Mouse (Mus musculus) adrenal gland, postnatal 10 days (tissue): ENCODE results near the gene Gm20521. TPM values are rescaled to one million over a fixed set of nuclear protein-coding genes. Genes with fewer than 3 reads are reported as not detected.

Experiments used
- DNase-seq: peaks from one replicate; pipeline ENCODE4 v3.0.0; 2021; ENCODE audit warnings: mixed read lengths
- total RNA-seq, 2 experiments: library from RNA; stranded (reverse); gene quantifications; 2 replicates each; pipeline ENCODE4 v1.2.3; 2021

Gm20521 gene
- total RNA-seq, 2 experiments from 2014 or later, result 1.2 to 7.1 TPM

DNA sequence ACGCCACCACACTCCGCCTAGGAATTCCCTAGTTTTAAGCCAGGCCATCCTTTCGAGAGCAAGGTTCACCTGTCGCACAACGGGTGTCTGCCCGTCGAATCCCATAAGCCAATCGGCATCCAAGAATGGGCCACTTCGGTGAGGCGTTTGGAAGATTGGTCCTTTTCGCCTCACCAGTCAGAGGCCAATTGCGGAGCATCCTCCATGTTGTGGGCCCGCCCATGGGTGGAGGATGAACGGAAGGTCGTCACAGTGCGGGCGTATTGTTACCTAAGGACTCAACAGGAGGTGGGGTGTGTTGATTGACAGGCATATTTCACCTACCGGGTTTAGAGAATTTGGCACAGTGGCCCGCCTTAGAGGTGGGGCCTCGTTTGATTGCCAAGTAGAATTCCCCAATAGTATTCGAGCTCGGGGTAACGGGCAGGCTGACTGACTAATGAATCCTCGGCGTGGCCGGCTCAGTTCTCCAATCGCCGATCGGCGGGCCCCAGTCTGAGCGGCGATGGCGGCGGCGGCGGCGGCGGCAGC, 10.5 kb downstream of the Gm20521 start:
- DNase-seq, result peak; percentile 96

DNA sequence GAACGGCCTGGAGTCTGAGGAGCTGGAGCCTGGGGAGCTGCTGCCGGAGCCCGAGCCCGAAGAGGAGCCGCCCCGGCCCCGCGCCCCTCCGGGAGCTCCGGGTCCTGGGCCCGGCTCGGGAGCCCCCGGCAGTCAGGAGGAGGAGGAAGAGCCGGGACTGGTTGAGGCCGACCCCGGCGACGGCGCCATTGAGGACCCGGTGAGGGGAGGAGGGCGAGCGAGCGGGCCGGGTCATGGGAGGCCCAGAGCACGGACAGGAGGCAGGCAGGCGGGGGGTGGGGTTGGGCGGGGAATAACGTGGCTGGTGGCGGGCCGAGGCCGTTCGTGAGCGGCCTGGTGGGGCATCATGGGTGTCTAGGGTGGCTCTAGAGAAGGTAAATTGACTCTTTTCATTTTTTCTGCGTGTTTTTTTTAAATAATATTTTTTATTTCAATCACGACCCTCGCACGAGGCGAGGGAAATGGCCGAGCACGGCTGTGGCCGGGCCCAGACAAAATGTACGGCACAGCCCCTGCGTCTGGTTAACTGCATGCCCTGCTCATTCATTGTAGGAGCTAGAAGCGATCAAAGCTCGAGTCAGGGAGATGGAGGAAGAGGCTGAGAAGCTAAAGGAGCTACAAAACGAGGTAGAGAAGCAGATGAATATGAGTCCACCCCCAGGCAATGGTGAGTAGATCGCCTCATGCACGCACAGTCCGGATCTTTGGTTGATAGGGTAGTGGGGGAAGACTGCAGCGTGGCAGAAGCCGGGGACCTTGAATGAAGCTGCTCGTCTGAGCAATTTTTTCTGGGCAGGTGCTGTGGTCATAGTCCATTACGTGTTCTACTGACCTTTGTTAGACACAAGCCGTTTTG, 11.3 kb downstream of the Gm20521 start:
- peak; percentile 77 for DNase-seq

DNA sequence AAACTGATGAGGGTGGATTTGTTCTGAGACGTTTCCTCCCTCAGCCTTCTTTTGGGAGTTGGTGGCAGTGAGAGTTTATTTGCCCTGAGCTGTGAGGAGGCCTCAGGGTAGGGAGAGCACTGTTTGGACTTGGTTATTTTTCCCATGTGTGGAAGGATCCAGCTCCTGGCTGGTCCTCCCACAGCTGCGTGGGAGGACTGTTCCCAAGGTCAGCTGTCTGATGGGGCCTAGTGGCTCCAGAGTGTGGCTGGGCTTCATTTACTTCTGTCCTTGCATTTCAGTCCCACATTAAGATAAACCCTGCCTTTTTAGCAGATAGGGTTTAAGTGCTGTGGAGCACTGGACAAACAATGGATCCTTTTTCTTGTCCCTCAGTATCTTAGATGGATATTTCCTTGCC, 14.2 kb downstream of the Gm20521 start:
- DNase-seq, result peak; percentile 27

DNA sequence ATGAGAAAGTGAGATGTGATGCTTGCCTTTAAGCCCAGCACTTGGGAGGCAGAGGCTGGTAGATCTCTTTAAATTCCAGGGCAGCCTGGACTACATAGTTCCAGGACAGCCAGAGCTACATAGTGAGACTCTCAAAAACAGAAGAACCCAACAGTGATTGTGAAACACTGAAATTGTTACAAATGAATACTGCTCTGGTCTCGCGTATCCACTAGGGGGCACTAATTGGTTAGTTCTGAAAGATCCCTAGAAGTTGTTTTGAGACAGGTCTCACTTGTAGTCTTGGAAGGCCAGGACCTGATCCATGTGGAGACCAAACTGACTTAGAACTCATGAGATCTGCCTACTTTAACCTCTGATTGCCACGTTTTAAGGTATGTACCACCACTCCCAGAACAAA, 17.1 kb downstream of the Gm20521 start:
- peak; percentile 76 for DNase-seq

DNA sequence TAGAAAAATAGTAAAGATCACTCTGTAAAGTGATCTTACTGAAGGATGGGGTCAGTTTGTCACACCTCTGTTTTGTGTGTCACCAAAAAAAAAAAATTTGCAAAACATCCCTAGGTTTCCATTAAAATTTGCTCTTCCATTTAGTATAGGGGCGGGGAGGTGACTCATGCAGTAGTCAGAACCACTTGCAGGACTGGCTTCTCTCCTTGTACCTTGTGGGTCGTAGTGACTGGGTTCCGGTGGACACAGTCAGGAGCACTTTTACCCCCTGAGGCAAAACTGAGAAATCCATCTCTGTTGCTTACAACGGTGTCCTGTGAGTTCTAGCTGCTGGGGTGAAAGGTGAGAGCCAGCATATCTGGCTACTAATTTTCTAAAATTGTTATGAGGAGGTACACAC, 20.4 kb downstream of the Gm20521 start:
- DNase-seq, result no peak

DNA sequence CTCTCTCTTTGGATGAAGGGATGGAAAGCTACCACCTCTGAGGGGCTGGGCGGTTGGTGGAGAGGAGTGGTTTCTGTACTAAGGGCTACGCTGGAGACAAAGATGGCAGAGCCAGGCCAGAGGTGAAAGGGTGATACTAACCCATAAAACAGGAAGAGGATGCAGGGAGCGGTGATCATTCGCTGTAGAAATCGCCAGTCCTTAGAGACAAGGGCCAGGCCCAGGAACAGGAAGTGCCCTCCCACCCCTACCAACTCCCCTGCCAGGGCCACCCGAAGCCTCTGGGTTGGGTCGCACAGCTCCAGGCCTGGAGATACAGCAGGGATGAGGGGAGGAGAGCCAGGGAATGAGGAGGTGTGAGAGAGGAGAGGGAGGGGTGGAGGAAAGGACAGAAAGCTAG, 25.4 kb downstream of the Gm20521 start:
- no peak for DNase-seq

DNA sequence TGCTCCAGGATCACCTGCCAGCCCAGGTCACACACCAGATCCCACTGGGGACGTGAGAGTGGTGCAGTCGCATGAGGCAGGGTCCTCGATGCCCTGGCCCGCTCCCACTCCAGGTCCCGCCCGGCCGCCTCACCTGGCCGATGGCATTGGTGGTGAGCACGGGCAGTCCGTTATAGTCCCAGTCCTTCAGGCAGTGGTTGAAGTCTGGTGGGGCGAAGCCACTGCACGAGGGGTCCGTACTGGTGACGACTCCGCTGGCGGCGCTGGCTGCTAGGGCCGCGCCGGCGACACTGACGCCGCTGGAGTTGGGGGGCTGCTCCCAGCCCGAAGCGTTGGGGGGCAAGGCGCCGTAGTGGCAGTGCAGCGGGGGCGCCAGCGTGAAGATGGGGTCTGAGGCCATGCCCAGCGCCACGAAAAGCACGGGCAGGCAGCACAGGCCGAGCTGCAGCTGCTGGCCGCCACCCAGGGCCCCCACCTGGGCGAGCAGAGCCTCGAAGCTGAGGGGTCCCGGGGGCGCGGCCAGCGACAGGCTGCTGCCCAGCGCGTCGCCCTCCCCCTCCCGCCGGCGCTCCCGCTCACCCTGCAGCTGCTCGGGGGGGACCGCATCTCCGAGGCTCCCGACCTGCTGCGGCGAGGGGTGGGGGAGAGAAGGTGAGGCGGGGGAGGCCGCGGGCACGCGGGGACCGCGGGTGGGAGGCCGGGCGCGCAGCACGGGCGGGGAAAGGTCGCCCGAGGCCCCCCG, 29.0 kb downstream of the Gm20521 start:
- no peak for DNase-seq

DNA sequence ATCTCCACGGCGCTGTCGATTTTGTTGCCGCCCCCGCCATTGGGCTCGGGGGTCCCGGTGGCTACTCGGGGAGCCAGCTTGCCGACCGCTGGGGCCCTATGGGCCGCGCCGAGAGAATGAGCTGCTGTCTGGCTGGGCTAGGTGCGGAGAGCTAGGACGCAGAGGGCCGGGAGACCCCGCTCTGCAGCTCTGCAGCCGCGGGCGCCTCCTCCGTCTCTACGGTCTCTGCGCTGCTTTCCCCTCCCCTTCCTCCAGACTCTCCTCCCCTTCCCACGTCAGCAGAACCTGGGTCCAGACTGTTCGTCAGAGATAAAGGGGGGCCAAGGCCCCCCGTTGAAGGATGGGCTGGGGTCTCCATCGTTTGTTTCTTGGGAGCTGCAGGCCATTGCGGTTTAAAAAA, 29.6 kb downstream of the Gm20521 start, which contains the start of gene Slc22a17:
Gene Slc22a17, minus strand, starts transcription at position 247 of the 400 bp plus-strand sequence.
- peak; percentile 82 for DNase-seq

DNA sequence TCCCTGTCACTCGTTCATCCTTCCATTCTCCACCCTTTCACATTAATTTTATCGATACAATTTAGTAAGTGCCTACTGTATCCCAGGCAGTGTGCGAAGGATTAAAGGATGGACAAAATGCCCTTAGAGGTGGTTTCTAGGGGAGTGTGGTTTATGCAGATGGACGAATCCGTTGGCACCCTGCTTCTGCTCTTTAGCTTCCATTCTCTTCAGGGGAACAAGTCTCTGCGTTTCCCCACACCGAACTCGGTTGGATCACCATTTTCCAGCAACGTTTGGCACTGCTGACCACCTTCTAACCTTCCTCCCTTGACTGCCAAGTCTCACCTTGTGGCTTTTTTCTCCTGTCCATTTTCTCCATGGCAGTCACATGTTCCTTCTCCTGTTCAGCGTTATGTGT, 30.1 kb downstream of the Gm20521 start:
- DNase-seq, result no peak

DNA sequence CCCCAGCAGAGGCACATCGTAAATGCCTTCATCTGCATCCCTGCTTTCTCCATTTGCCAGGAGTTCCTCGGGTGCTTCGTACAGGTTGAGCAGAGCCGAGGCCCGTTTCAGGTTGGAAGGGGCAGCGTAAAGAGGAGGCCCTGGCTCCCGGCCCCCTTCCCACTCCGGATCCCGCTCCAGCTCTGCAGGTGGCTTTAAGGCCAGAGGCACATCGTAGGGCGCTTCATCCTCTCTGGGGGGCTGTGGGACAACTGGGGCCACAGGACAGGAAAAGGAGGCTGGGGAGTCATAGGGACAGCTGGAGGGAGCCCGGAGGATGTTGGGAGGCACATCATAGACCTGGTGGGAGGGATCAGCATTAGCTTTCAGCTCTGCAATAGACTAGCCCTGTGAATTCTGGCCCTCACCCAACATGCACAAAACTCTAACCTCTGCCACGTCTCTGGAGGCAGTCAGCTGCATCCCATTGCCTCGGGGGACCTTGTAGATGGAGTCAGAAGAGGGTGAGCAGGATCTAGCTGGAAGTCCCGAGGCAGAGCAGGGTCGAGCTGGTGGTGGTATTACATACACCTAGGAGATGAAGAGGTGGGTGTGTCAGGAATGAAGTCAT, 36.9 kb downstream of the Gm20521 start:
- DNase-seq, result no peak

DNA sequence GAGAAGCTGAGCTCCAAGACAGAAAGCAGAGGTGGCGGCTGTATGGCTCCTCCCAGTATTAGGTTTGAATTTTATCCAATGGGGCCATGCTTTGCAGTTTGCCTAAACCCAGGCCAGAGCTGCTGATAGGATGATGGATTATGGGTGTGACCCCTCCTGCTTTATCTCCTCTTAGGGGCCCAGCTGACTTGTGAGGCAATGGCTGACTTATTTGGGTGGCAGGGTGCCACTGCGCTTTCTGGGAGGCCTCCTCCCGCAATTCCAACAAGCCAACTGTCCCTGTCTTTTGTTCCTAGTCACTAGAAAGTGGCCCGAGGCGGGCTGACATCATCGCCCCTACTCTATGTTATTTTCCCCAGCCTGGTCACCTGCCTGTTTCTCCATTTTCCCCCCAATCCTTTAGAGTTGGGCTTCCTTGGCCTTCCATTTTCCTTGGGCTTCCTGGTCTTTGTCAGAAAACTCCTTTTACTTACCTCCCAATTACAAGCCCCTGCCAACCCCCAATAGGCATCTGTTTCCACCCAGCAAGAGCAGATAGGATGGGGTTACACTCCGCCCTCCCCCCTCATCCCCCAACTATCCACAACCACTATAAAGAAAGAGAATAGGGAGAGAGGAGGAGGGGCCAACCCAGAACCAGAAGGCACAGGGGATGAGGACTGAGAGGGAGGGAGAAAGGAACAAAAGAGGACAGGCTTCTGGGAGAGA, 41.6 kb downstream of the Gm20521 start:
- peak; percentile 52 for DNase-seq

DNA sequence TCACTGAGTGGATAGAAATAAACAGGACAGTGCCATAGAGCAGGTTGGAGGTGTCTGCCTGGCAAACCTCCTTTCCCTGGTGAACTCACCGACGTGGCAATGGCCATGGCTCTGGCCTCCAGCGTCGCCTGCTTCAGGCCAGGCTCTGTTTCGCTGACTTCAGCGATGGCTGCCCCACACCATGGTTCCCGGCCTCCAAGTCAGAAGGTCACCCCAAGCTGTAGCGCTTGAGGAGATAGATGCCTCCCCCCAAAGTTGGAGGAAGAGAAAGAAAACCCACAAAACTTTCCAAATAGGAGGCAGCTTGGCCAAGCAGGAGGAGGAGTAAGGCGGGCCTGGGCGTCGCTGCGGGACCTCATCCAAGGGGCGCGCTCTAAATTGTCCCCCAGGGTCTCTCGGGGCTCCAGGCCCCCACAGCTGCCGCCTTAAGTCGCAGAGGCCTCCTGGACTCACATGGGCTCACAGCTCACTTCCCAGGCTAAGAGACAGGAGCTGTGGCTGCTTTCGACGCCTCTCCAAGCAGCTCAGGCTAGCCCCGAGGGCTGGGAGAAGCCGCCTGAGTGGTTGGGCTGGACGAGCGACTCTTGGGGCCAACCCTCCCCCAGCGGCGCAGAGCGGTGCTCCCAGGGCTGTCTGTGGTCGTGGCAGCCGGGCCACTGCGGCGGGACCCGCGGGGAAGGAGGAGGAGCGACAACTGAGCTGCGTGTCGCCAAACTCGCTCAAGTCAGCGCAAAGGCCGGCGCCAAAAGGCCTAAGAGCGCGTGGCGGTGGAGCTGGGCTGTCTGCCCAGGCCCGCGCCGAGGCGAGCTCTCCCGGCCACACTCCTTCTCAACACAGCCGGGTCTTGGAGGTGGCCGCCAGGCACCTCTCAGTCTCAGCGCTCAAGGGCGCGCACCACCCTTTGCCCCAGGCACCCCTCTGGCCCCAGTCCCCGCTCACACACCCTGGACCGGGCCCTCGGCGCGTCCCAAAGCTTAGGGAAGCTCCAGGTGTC, 42.4 kb downstream of the Gm20521 start, which contains the start of gene Efs:
Gene Efs, minus strand, starts transcription at position 778 of the 994 bp plus-strand sequence.
- DNase-seq, result peak; percentile 75

DNA sequence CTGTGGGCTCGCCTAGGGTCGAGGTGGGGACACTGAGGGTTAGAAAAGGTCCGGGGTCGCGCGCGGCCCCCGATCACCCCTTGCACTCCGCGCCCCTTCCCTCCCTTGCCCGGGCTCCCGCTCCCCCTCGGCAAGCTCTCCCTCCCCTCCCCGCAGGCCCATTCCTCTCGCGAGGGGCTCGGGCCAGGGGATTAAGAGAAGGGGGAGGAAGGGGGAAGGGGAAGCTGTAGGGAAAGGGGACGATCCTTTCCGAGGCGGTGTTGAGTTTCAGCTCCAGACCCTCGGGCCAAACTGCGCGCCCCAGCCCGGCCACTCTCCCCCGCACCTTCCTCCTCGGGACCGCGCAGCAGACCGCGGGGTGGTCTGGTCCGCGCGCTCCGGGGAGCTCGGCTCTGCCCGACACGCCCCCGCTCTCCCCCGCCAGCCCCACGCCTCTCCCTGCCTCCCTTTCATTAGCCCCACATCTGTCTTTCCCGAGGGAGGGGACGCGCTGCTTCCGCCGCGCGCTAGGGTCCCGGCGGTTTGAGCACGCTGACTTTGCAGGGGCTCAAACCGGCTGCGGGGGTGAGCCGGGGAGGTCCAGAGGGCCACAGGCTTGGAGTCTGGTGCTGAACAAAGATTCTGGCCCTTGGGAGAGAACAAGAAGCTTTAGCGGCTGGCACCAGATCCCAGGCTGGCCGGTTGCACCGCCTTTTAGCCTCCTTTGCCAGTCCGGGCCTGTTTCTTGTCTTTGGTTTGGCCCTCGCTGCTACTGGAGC, 43.3 kb downstream of the Gm20521 start:
- DNase-seq, result peak; percentile 63

DNA sequence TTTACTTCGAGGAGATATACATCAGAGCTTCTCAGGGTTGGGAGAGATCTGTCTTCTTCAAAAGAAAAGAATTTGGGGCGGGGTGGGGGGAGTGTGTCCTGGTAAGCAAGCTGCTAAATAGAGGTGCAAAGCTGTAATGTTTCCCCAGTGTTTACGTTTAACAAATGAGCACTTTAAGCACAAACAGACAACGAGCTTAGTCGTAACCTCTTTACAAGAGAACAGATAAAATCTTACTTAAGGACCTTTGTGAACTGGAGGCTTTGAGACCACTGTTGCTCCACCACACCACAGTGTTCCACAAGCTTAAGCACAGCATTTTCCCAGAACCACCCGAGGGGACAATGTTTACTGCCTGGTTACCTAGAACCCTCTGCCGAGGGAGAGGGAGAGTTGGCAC, 44.1 kb downstream of the Gm20521 start:
- DNase-seq, result no peak

DNA sequence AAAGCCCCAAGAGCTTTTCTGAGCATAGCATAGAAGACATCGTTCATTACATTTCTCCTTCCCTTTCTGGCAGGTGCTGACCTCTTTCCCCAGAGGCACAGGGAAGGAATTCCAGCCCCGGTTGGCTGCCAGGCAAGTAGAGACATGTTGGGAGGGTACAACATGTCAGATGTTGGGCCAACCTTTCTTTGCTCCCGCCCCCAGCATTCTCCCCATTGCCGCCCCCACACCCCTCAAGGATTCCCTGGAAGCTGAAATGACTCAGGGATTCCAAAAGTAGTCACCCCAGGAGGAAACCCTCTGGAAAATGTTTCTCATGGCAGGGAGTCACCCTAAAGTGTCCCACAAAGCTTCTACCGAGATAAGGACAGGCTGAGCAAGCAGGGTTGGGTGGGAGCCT, 46.6 kb downstream of the Gm20521 start:
- DNase-seq, result no peak

DNA sequence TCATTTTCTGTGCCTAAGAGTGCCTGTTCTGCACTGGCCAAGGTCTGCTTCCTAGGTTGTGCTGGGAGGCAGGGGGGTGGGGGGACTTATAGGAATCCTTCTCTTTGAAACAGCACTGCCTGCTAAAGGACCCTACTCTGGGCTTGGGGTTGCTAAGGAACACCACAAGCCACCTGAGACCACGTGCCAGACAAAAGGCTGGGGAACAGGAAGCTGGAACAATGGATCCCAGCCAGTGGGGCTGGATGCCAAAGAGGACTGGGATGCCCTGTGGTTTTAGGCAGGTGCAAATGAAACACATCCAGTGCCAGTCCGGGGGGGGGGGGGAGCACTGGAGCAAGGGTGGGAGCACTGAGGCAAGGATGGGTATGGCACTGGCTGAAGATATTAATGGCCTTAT, 47.2 kb downstream of the Gm20521 start:
- no peak for DNase-seq

DNA sequence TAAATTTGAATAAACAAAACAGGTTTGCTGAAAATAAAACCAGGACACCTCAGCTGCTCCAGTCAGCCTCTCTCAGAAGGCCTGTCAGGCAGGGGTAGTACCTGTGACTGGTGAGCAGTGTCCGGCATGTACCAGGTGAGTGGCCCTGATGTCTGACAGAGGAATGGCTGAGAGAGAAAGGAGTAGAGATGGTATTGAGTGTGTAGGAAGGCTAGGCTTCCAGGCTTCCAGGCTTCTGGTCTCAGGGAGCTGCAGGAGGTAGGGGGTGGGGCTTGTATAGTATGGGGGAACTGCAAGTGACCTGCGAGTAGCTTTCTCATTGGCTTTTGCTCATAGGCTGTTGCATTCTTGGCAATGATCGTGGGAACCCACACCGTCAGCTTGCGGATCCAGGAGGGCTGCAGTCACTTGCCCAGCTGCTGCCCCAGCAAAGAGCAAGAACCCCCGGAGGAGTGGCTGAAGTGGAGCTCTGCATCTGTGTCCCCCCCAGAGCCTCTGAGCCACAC, 49.5 kb downstream of the Gm20521 start, which contains the start of gene Il25:
Gene Il25, plus strand, starts transcription at position 51 of the 506 bp plus-strand sequence.
- no peak for DNase-seq

DNA sequence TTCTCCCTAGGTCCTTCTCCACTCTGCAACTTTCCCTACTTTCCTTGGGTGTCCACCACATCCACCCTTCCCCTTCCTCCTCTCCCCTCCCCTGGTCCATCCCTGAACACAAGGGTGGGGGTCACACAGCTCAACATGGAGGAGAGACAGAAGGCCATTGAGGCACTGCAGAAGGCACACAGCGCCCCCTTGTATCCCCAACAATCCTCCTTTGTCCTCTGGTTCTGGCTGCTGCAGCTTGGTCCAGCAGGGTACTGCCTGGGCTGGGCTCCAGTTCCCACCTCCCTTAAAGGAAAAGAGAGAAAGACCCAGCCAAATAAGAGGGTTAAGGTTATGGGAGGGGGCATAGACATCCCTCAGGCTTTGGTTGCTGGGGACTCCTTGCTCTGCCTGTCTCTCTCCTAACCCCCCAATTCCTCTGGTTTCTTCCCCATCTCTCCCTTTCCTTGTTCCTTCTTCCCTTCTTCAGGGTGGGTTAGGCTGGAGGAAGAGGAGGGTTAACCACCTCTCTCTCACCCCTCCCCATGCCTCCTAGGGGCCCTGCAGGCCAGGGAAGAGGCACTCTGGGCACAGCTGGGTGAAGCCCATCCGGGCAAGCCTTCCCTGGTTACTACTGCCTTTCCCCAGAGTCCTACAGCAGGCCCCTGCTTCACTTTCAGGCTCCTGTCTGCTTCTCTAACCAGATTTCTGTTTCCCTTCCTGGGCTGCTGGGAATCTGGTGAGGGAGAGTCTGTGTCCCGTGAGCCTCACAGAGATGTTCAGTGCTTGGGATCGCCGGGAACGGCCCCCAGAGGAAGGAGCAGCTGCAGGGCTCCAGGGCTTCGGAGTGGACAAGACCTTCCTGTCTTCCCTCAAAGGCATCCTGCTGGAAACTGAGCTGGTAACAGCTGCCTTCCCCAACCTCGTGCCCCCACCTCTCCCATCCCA, 52.9 kb downstream of the Gm20521 start, which contains the start of gene Cmtm5:
Gene Cmtm5, plus strand, starts transcription at position 358 of the 927 bp plus-strand sequence.
- no peak for DNase-seq
